Mouse (Mus musculus) spleen, postnatal 10 days (tissue): ENCODE data around the gene Gm3476.
"Not testable (repeated sequence)": the region's sequence is repeated elsewhere in the genome, so short reads cannot be mapped to it uniquely, and the experiment has no call there.

Experiments used
- DNase-seq, 2 experiments: peaks; one replicate each; pipeline ENCODE4 v3.0.0; 2021 to 2022; ENCODE audit warnings: low spot score in 2 of 2

Gm3476 gene

DNA sequence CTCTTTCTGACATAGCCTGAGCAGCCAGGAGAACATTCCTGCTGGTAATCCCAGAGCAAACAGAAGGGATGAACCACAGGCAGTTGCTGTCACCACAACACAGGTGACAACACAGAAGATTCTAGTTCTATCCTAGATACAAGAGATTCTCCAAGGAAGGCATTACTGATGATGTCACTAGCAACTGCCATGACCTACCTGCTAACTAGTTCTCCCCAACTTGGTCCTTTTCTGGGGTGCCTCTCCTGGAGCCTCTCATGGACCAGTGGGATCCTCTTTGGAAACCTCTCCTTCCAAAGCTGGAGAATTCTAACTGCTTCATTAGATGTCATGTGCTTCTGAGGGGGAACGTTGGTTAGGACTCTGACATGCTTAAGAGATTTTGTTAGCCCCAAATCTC, at the start of gene Gm3476:
Gm3476 (minus strand) TSS at position 101 of the 400 bp plus-strand sequence.
- DNase-seq: not testable (repeated sequence)

DNA sequence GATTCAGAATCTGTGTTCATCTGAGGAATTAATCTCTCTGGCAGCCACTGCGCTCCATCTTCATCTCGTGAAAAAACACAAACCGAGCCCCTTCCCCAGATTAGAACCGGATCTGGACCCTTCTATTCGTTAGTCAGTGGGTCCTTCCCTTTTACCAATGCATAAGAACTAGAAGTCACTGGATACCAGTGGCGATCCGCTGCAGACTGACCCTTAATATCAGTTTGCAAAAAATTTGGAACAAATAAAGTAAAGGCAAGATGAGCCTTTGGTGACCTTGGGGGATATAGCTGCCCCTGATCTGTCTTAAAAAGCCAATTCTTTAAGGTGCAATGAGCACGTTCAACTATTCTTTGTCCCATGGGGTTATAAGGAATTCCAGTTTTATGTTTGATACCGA, 37.9 kb upstream of the Gm3476 start:
- not testable (repeated sequence) for DNase-seq

DNA sequence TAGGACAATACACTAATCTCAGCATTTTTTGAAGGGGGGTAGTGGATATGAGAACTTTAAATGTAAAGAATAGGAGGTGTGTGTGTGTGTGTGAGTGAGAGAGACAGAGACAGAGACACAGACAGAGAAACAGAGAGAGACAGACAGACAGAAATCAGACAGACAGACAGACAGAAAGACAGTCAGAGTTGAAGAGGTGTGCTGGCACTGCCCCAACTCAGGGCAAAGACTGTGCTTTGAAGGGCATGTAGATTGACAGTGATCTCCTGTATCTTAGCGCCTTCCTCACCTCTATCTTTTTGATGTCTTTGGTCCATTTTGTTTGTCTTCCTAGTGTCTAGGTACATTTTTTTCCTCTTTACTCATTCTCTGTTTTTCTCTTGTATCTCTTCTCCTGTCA, 35.5 kb upstream of the Gm3476 start:
- DNase-seq: not testable (repeated sequence)

- peak in 1 of 2 experiments; percentile 25 for DNase-seq
Observed at GRCm38 (mm10) chr14:6108272-6108925, 17.2 kb downstream of the Gm3476 start, which contains the start of gene Gm3468. Gm3468 (minus strand) TSS chr14:6108665.

DNA sequence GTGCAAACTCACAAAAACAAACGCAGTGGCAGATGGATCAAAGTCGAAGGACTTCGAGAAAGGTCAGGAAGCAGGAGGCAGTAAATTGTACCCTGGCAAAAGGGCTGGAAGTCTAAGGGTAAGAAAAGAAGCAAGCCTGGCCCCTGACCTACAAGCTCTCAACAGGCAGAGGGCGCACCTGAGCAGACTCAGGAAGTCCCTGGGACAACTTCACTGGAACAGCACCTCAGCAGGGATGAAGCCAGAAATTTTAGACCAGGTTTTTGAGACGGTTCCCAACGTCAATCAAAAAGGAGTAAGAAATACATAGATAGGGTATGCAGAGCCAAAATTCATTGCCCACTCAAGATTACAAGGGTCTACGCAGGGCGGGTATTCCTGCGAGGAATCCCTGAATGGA, 18.1 kb downstream of the Gm3476 start:
- not testable (repeated sequence) for DNase-seq

DNA sequence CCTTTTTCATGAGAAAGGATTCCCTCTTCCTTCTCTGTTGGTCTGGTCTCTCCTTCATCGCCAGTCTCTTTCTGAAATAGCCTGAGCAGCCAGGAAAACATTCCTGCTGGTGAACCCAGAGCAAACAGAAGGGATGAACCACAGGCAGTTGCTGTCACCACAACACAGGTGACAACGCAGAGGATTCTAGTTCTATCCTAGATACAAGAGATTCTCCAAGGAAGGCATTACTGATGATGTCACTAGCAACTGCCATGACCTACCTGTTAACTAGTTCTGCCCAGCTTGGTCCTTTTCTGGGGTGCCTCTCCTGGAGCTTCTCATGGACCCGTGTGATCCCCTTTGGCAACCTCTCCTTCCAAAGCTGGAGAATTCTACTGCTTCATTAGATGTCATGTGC, 31.8 kb downstream of the Gm3476 start, which contains the start of gene Gm8206:
Gm8206 (minus strand) TSS at position 101 of the 400 bp plus-strand sequence.
- DNase-seq: not testable (repeated sequence)

- not testable (repeated sequence) for DNase-seq
Observed at GRCm38 (mm10) chr14:6058167-6058566, 67.4 kb downstream of the Gm3476 start, which contains the start of gene Gm6337. Gm6337 (minus strand) TSS chr14:6058267.
